Mouse (Mus musculus) hindbrain, postnatal 0 days (tissue): ENCODE data around the gene Pitpnc1. TPM values are rescaled to one million over a fixed set of nuclear protein-coding genes. Genes with fewer than 3 reads are reported as not detected.

Experiments used
- ATAC-seq: fragments of 200-750 bp; cut with Nextera tagmentation; 2 replicates; pipeline ENCODE4 v1.8.0; 2017; ENCODE audit warnings: mild to moderate bottlenecking, moderate TSS enrichment, moderate library complexity
- DNase-seq: peaks from one replicate; pipeline ENCODE4 v3.0.0-alpha.2; 2015; ENCODE audit warnings: low spot score
- H3K27ac ChIP-seq: fragments of 300-500 bp; sonication (generic); 2 replicates; pipeline ENCODE4 v1.5.1; 2014; ENCODE audit warnings: mild to moderate bottlenecking
- H3K27me3 ChIP-seq: fragments of 300-500 bp; sonication (generic); 2 replicates; pipeline ENCODE4 v1.6.1; 2014; ENCODE audit warnings: low read length, mixed read lengths; ENCODE audit not compliant: insufficient read depth
- H3K36me3 ChIP-seq: fragments of 300-500 bp; sonication (generic); 2 replicates; pipeline ENCODE4 v1.6.1; 2014; ENCODE audit warnings: low read length, mixed read lengths; ENCODE audit not compliant: insufficient read depth
- H3K4me1 ChIP-seq: fragments of 300-500 bp; sonication (generic); 2 replicates; pipeline ENCODE4 v1.6.1; 2014; ENCODE audit warnings: antibody characterized with exemption, low read length, mixed read lengths; ENCODE audit not compliant: insufficient read depth
- H3K4me2 ChIP-seq: fragments of 300-500 bp; sonication (generic); 2 replicates; pipeline ENCODE4 v1.6.1; 2014; ENCODE audit warnings: low read depth, mild to moderate bottlenecking, low read length, moderate library complexity, mixed read lengths
- H3K4me3 ChIP-seq: fragments of 300-500 bp; sonication (generic); 2 replicates; pipeline ENCODE4 v1.5.1; 2014; ENCODE audit warnings: low read length
- H3K9ac ChIP-seq: fragments of 300-500 bp; sonication (generic); replicated peaks from 2 replicates; pipeline ENCODE4 v1.6.1; 2014; ENCODE audit warnings: mild to moderate bottlenecking, low read length, moderate library complexity, mixed read lengths
- H3K9me3 ChIP-seq: fragments of 300-500 bp; sonication (generic); 2 replicates; pipeline ENCODE4 v1.6.1; 2016; ENCODE audit warnings: low read length, mixed read lengths
- CTCF ChIP-seq: IDR thresholded peaks from 2 replicates; pipeline ENCODE4 v1.5.1; 2016; ENCODE audit warnings: antibody characterized with exemption, control low read depth, low read depth
- WGBS: fragments of 180-500 bp; shearing (Covaris S2); extraction: QIAGEN DNeasy Blood & Tissue Kit; methylation state at CpG from one replicate; pipeline ENCODE4 v1.1.7; 2014; 5-methylcytosine and 5-hydroxymethylcytosine counted together
- polyA plus RNA-seq: library from polyadenylated mRNA; unstranded; fragments of >200 nt; fragmentation: Nextera tagmentation; extraction: Ambion mirVana; gene quantifications from 2 replicates; pipeline ENCODE4 v1.2.1, GENCODE M21; 2015
- total RNA-seq: library from RNA; depleted of rRNA; stranded (reverse); fragments of >200 nt; gene quantifications from 2 replicates; pipeline ENCODE4 v1.2.3, GENCODE M21; 2014

The Pitpnc1 gene
- total and polyA plus RNA-seq, 2 experiments from 2014 or later: 42.2 to 43.6 TPM

- Histone ChIP-seq H3K4me2 (no peak overlapping the region), H3K9ac (no peak overlapping the region), H3K36me3 (no peaks in the 10 kb centered on the region), H3K27ac (no peak overlapping the region), H3K27me3 (no peaks in the 10 kb centered on the region), H3K4me1 (no peaks in the 10 kb centered on the region; the same call in none of the 2 replicates), H3K4me3 (no peak overlapping the region), H3K9me3 (no peaks in the 10 kb centered on the region)
- DNase-seq (no peak), ATAC-seq (no peak)
- TF ChIP-seq CTCF: no peak
- 88% methylated on average over 10 of the region's 10 CpGs for WGBS
Observed at GRCm38 (mm10) chr11:107428011-107428410, 42.5 kb downstream of the Pitpnc1 start.

- WGBS: 81% methylated on average over 12 of the region's 12 CpGs
- DNase-seq: no peak
- H3K9me3 ChIP-seq: no peaks in the 10 kb centered on the region
Observed at GRCm38 (mm10) chr11:107424176-107424575, 46.3 kb downstream of the Pitpnc1 start.

GRCm38 (mm10) chr11:107422356-107422754 lies 48.1 kb downstream of the Pitpnc1 start:
- Histone ChIP-seq H3K4me1 (0 out of 2 replicates have a peak, but pooled peaks cover 4% of the 10 kb centered on the region), H3K27ac (peak overlapping the region; percentile 54), H3K9ac (no peak overlapping the region), H3K27me3 (no peaks in the 10 kb centered on the region), H3K36me3 (no peaks in the 10 kb centered on the region), H3K4me2 (no peak overlapping the region), H3K9me3 (no peaks in the 10 kb centered on the region), H3K4me3 (no peak overlapping the region)
- 43% methylated on average over 5 of the region's 5 CpGs for WGBS
- no peak for TF ChIP-seq CTCF
- ATAC-seq (no peak), DNase-seq (peak; percentile 47)

More at GRCm38 (mm10) chr11:107424176-107424575, 46.3 kb downstream of the Pitpnc1 start:
- no peak for TF ChIP-seq CTCF
- H3K36me3 ChIP-seq: no peaks in the 10 kb centered on the region
- H3K27me3 ChIP-seq: no peaks in the 10 kb centered on the region
- no peak for ATAC-seq
- H3K4me1 ChIP-seq: peaks cover 3% of the 10 kb centered on the region; the same call in 1 of the 2 replicates
- H3K4me2 ChIP-seq: no peak overlapping the region
- no peak overlapping the region for H3K27ac ChIP-seq
- no peak overlapping the region for H3K9ac ChIP-seq
- H3K4me3 ChIP-seq: no peak overlapping the region

GRCm38 (mm10) chr11:107421751-107422355 lies 48.6 kb downstream of the Pitpnc1 start:
- DNase-seq: no peak
- no peak for ATAC-seq
- no peak for TF ChIP-seq CTCF
- Histone ChIP-seq H3K4me1 (0 out of 2 replicates have a peak, but pooled peaks cover 9% of the 10 kb centered on the region), H3K4me3 (no peak overlapping the region), H3K9me3 (no peaks in the 10 kb centered on the region), H3K4me2 (no peak overlapping the region), H3K9ac (no peak overlapping the region), H3K36me3 (no peaks in the 10 kb centered on the region), H3K27ac (0 out of 2 replicates have a peak overlapping the region, but pooled peaks have one; percentile 54), H3K27me3 (no peaks in the 10 kb centered on the region)
- 62% methylated on average over 5 of the region's 5 CpGs for WGBS

- TF ChIP-seq CTCF: no peak
- Histone ChIP-seq H3K4me1 (0 out of 2 replicates have a peak, but pooled peaks cover 15% of the 10 kb centered on the region), H3K4me2 (no peak overlapping the region), H3K9ac (no peak overlapping the region), H3K27ac (peak overlapping the region; percentile 64), H3K9me3 (no peaks in the 10 kb centered on the region), H3K36me3 (no peaks in the 10 kb centered on the region), H3K27me3 (no peaks in the 10 kb centered on the region), H3K4me3 (no peak overlapping the region)
- ATAC-seq: peak; percentile 54; the same call in 1 of the 2 replicates
- DNase-seq: peak; percentile 49
- 20% methylated on average over 7 of the region's 7 CpGs for WGBS
Observed at GRCm38 (mm10) chr11:107419925-107420324, 50.6 kb downstream of the Pitpnc1 start.

GRCm38 (mm10) chr11:107417041-107417583 lies 53.4 kb downstream of the Pitpnc1 start:
- no peaks in the 10 kb centered on the region for H3K36me3 ChIP-seq
- no peak overlapping the region for H3K9ac ChIP-seq
- no peaks in the 10 kb centered on the region for H3K27me3 ChIP-seq
- H3K4me2 ChIP-seq: peak overlapping the region; percentile 8; the same call in 1 of the 2 replicates
- TF ChIP-seq CTCF: no peak
- no peak overlapping the region for H3K4me3 ChIP-seq
- peak overlapping the region; percentile 75 for H3K27ac ChIP-seq
- no peaks in the 10 kb centered on the region for H3K9me3 ChIP-seq
- 34% methylated on average over 14 of the region's 14 CpGs for WGBS
- DNase-seq: peak; percentile 20
- 0 out of 2 replicates have a peak, but pooled peaks cover 16% of the 10 kb centered on the region for H3K4me1 ChIP-seq
- ATAC-seq: 0 out of 2 replicates have a peak, but pooled peaks have one; percentile 10

GRCm38 (mm10) chr11:107416561-107416926 lies 54.0 kb downstream of the Pitpnc1 start:
- DNase-seq: peak; percentile 73
- no peaks in the 10 kb centered on the region for H3K36me3 ChIP-seq
- no peaks in the 10 kb centered on the region for H3K9me3 ChIP-seq
- ATAC-seq: peak; percentile 68
- H3K27me3 ChIP-seq: no peaks in the 10 kb centered on the region
- H3K9ac ChIP-seq: no peak overlapping the region
- H3K4me3 ChIP-seq: no peak overlapping the region
- TF ChIP-seq CTCF: no peak
- H3K4me2 ChIP-seq: peak overlapping the region; percentile 8
- H3K4me1 ChIP-seq: 0 out of 2 replicates have a peak, but pooled peaks cover 16% of the 10 kb centered on the region
- H3K27ac ChIP-seq: peak overlapping the region; percentile 75
- WGBS: 7% methylated on average over 4 of the region's 4 CpGs
